Mouse (Mus musculus) erythroid progenitor cell, adult 5-6 weeks (primary cell): ENCODE results near the gene Esyt2. TPM values are rescaled to one million over a fixed set of nuclear protein-coding genes. Genes with fewer than 3 reads are reported as not detected.

Experiments
- ATAC-seq: replicated peaks from 2 replicates; pipeline ENCODE4 v1.8.0; 2016; ENCODE audit warnings: moderate number of reproducible peaks, mild to moderate bottlenecking, moderate TSS enrichment, inconsistent platforms; ENCODE audit not compliant: poor library complexity, low FRiP score, severe bottlenecking
- total RNA-seq, 2 experiments: library from RNA; stranded (forward) in 1 of 2; stranded (reverse) in 1 of 2; fragments of 150-400 nt in 1 of 2; fragments of 186-747, 209-891 nt in 1 of 2; gene quantifications; 2 replicates each; pipeline versions ENCODE4 v1.2.3 to v1.2.4; 2015 to 2017; ENCODE audit warnings: low replicate concordance in 2 of 2

Esyt2 gene
- total RNA-seq, 2 experiments from 2014 or later: 117 to 140 TPM

GRCm38 (mm10) chr12:116349376-116349775, 68.4 kb downstream of the Esyt2 start:
- no peak for ATAC-seq

GRCm38 (mm10) chr12:116351022-116351421, 70.0 kb downstream of the Esyt2 start:
- ATAC-seq: no peak

- no peak for ATAC-seq
Measured at GRCm38 (mm10) chr12:116352404-116352803, 71.4 kb downstream of the Esyt2 start.

GRCm38 (mm10) chr12:116354694-116355093, 73.7 kb downstream of the Esyt2 start:
- ATAC-seq: no peak

- no peak for ATAC-seq
Measured at GRCm38 (mm10) chr12:116362091-116362490, 81.1 kb downstream of the Esyt2 start.

GRCm38 (mm10) chr12:116366900-116367299, 85.9 kb downstream of the Esyt2 start:
- no peak for ATAC-seq

GRCm38 (mm10) chr12:116367346-116367745, 86.3 kb downstream of the Esyt2 start:
- no peak for ATAC-seq

- no peak for ATAC-seq
Measured at GRCm38 (mm10) chr12:116368857-116369256, 87.9 kb downstream of the Esyt2 start.

- no peak for ATAC-seq
Measured at GRCm38 (mm10) chr12:116383101-116383500, 102.1 kb downstream of the Esyt2 start.

- no peak for ATAC-seq
Measured at GRCm38 (mm10) chr12:116383995-116384394, 103.0 kb downstream of the Esyt2 start.

GRCm38 (mm10) chr12:116386802-116387201, 105.8 kb downstream of the Esyt2 start:
- ATAC-seq: no peak

- no peak for ATAC-seq
Measured at GRCm38 (mm10) chr12:116389868-116390267, 108.9 kb downstream of the Esyt2 start.

- no peak for ATAC-seq
Measured at GRCm38 (mm10) chr12:116394327-116394726, 113.3 kb downstream of the Esyt2 start.

- ATAC-seq: no peak
Measured at GRCm38 (mm10) chr12:116395312-116395711, 114.3 kb downstream of the Esyt2 start.

GRCm38 (mm10) chr12:116396072-116396695, 115.2 kb downstream of the Esyt2 start:
- ATAC-seq: no peak

- peak; percentile 31 for ATAC-seq
Measured at GRCm38 (mm10) chr12:116404012-116404679, 123.2 kb downstream of the Esyt2 start.

- peak; percentile 91 for ATAC-seq
Measured at GRCm38 (mm10) chr12:116405045-116405835, 124.2 kb downstream of the Esyt2 start, which contains the start of gene Ncapg2. Ncapg2 (plus strand) TSS chr12:116405402.

GRCm38 (mm10) chr12:116405836-116406155, 124.8 kb downstream of the Esyt2 start:
- peak; percentile 26 for ATAC-seq

GRCm38 (mm10) chr12:116407883-116408282, 126.9 kb downstream of the Esyt2 start:
- ATAC-seq: no peak

- no peak for ATAC-seq
Measured at GRCm38 (mm10) chr12:116414941-116415340, 133.9 kb downstream of the Esyt2 start.

- no peak for ATAC-seq
Measured at GRCm38 (mm10) chr12:116416514-116416913, 135.5 kb downstream of the Esyt2 start.
